Mouse (Mus musculus): Measurements from ENCODE around the gene Kcnj6.

DNA sequence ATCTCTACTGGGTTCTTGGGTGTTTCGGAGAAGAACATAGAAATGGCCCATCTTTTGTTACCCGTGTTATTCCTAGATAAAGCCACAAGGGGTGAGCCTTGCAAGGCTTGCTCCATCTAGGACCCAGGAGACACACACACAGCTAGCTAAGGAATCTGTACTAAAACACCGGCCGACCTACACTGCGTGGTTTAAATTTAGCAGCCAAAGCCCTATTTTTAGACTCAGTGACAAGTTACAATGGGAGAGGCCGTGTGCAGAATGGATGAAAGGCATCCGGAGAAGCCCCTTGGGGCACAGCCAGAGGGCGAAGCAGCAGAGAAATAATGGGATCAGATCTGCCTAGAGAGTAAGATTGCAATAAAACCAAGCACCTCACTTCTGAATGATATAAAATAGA, 232.4 kb downstream of the Kcnj6 start:
- TF ChIP-seq CTCF (IDR thresholded peaks at IDR 0.05; ENCODE audit: extremely low read depth, insufficient read depth, insufficient read length, insufficient replicate concordance) (no peak), POLR2A (IDR thresholded peaks at IDR 0.05; ENCODE audit: low read depth, low read length) (no peak)

Data from spleen, adult 2 months (tissue).